Comparison of ENCODE assay signal across 28 mouse cellular contexts in genomic region chr16:59772297-59772696, GRCm38 (mm10).
DNase-seq lines count a peak whose midpoint lies in the region; ATAC-seq and TF ChIP-seq lines count a peak whose summit lies in the region.
"Had no signal": no experiment of that assay in that cellular context is flagged by ENCODE, and none has a peak within 500 bp of the region (broad histone marks: within the 10 kb centered on the region; RNA-seq: fewer than 3 reads in every experiment).

No protein-coding gene starts in this region.

- no peaks in the 10 kb centered on the region for H3K9me3 ChIP-seq in heart, postnatal 0 days (replicated peaks; ENCODE audit: control insufficient read depth, low read length)
- no peaks in the 10 kb centered on the region for H3K9me3 ChIP-seq in kidney, embryonic 14.5 days (ENCODE audit: control insufficient read depth, low read length)
- no peaks in the 10 kb centered on the region for H3K9me3 ChIP-seq in kidney, postnatal 0 days (replicated peaks; ENCODE audit: low read length)
- no peaks in the 10 kb centered on the region for H3K9me3 ChIP-seq in lung, embryonic 14.5 days (ENCODE audit: low read depth, low read length)
- H3K9me3 ChIP-seq: embryonic facial prominence, embryonic 10.5 days; embryonic facial prominence, embryonic 13.5 days; forebrain, embryonic 12.5 days; forebrain, embryonic 15.5 days; heart, embryonic 15.5 days; hindbrain, embryonic 10.5 days; hindbrain, embryonic 13.5 days had no signal

- H3K4me1 ChIP-seq in heart, postnatal 0 days (ENCODE audit: control insufficient read depth, insufficient read depth) = no peaks in the 10 kb centered on the region
- H3K4me1 ChIP-seq in kidney, embryonic 14.5 days (ENCODE audit: control insufficient read depth, insufficient read depth, low read length) = no peaks in the 10 kb centered on the region
- H3K4me1 ChIP-seq in kidney, postnatal 0 days (replicated peaks; ENCODE audit: insufficient read depth, low read length) = no peaks in the 10 kb centered on the region
- no peaks in the 10 kb centered on the region for H3K4me1 ChIP-seq in lung, embryonic 14.5 days (ENCODE audit: insufficient read depth)
- H3K4me1 ChIP-seq: embryonic facial prominence, embryonic 10.5 days; embryonic facial prominence, embryonic 13.5 days; forebrain, embryonic 12.5 days; forebrain, embryonic 15.5 days; heart, embryonic 15.5 days; hindbrain, embryonic 10.5 days; hindbrain, embryonic 13.5 days had no signal

- H3K4me2 ChIP-seq in heart, postnatal 0 days (ENCODE audit: low read depth, low read length) = no peak overlapping the region
- H3K4me2 ChIP-seq in kidney, embryonic 14.5 days (replicated peaks; ENCODE audit: low read depth, low read length) = no peak overlapping the region
- H3K4me2 ChIP-seq in kidney, postnatal 0 days (ENCODE audit: low read length) = no peak overlapping the region
- H3K4me2 ChIP-seq in lung, embryonic 14.5 days = no peak overlapping the region
- H3K4me2 ChIP-seq: embryonic facial prominence, embryonic 13.5 days; forebrain, embryonic 12.5 days; forebrain, embryonic 15.5 days; heart, embryonic 11.5 days; heart, embryonic 15.5 days; hindbrain, embryonic 13.5 days had no signal

- no peak for TF ChIP-seq CTCF in heart, postnatal 0 days (IDR thresholded peaks at IDR 0.05; ENCODE audit: low read depth)
- TF ChIP-seq CTCF in kidney, postnatal 0 days (IDR thresholded peaks at IDR 0.05; ENCODE audit: low read depth) = no peak
- no peak for TF ChIP-seq CTCF in lung, embryonic 14.5 days (IDR thresholded peaks at IDR 0.05; ENCODE audit: low read depth)

- H3K9ac ChIP-seq in heart, postnatal 0 days (replicated peaks; ENCODE audit: low read depth, low read length) = no peak overlapping the region
- H3K9ac ChIP-seq in kidney, embryonic 14.5 days (ENCODE audit: low read depth, low read length) = no peak overlapping the region
- no peak overlapping the region for H3K9ac ChIP-seq in kidney, postnatal 0 days (ENCODE audit: low read depth, low read length)
- H3K9ac ChIP-seq in lung, embryonic 14.5 days = no peak overlapping the region
- H3K9ac ChIP-seq: embryonic facial prominence, embryonic 13.5 days; forebrain, embryonic 12.5 days; forebrain, embryonic 15.5 days; heart, embryonic 15.5 days; hindbrain, embryonic 13.5 days had no signal

- TF ChIP-seq EP300 in heart, postnatal 0 days (IDR thresholded peaks at IDR 0.05; ENCODE audit: low read depth) = no peak

- ATAC-seq in heart, postnatal 0 days (ENCODE audit: insufficient read depth, low read depth) = 0 out of 2 replicates have a peak, but pooled peaks have one; percentile 17
- peak; percentile 49 for ATAC-seq in kidney, embryonic 14.5 days (ENCODE audit: low FRiP score, low TSS enrichment)
- ATAC-seq in kidney, postnatal 0 days (replicated peaks; ENCODE audit: low FRiP score, low read depth) = no peak
- no peak for ATAC-seq in lung, embryonic 14.5 days (ENCODE audit: insufficient read depth)
- ATAC-seq: activated CD4-positive, CD25-positive, alpha-beta regulatory T cell, adult 4 months; forebrain, embryonic 15.5 days; hindbrain, embryonic 16.5 days had no signal

- WGBS in heart, postnatal 0 days = 55% methylated on average over 2 of the region's 2 CpGs
- WGBS in kidney, embryonic 14.5 days = 51% methylated on average over 2 of the region's 2 CpGs
- 67% methylated on average over 2 of the region's 2 CpGs for WGBS in kidney, postnatal 0 days
- 62% methylated on average over 2 of the region's 2 CpGs for WGBS in lung, embryonic 14.5 days

- H3K4me3 ChIP-seq in heart, postnatal 0 days (ENCODE audit: low read depth, low read length) = no peak overlapping the region
- no peak overlapping the region for H3K4me3 ChIP-seq in kidney, embryonic 14.5 days (ENCODE audit: low read length)
- H3K4me3 ChIP-seq in kidney, postnatal 0 days (replicated peaks; ENCODE audit: low read depth, low read length) = no peak overlapping the region
- no peak overlapping the region for H3K4me3 ChIP-seq in lung, embryonic 14.5 days (ENCODE audit: low read depth, low read length)
- H3K4me3 ChIP-seq: embryonic facial prominence, embryonic 10.5 days; embryonic facial prominence, embryonic 13.5 days; erythroblast, embryonic 14.5 days; forebrain, embryonic 12.5 days; forebrain, embryonic 15.5 days; heart, adult 2 months; heart, embryonic 15.5 days; hindbrain, embryonic 10.5 days; hindbrain, embryonic 13.5 days had no signal

- H3K27ac ChIP-seq in heart, postnatal 0 days (ENCODE audit: low read depth) = no peak overlapping the region
- H3K27ac ChIP-seq in kidney, embryonic 14.5 days (ENCODE audit: low read depth, low read length) = no peak overlapping the region
- no peak overlapping the region for H3K27ac ChIP-seq in kidney, postnatal 0 days
- no peak overlapping the region for H3K27ac ChIP-seq in lung, embryonic 14.5 days (ENCODE audit: low read depth)
- H3K27ac ChIP-seq: embryonic facial prominence, embryonic 10.5 days; embryonic facial prominence, embryonic 13.5 days; forebrain, embryonic 12.5 days; forebrain, embryonic 15.5 days; heart, adult 2 months; heart, embryonic 15.5 days; hindbrain, embryonic 10.5 days; hindbrain, embryonic 13.5 days had no signal

- no peaks in the 10 kb centered on the region for H3K27me3 ChIP-seq in heart, postnatal 0 days (ENCODE audit: control insufficient read depth, insufficient read depth, low read length)
- H3K27me3 ChIP-seq in kidney, embryonic 14.5 days (ENCODE audit: control insufficient read depth, insufficient read depth, low read length) = no peaks in the 10 kb centered on the region
- H3K27me3 ChIP-seq in kidney, postnatal 0 days (ENCODE audit: insufficient read depth, low read length) = no peaks in the 10 kb centered on the region
- H3K27me3 ChIP-seq in lung, embryonic 14.5 days (ENCODE audit: insufficient read depth, low read length) = no peaks in the 10 kb centered on the region
- H3K27me3 ChIP-seq: embryonic facial prominence, embryonic 13.5 days; forebrain, embryonic 12.5 days; forebrain, embryonic 15.5 days; heart, embryonic 15.5 days; hindbrain, embryonic 13.5 days had no signal

- H3K36me3 ChIP-seq in heart, postnatal 0 days (replicated peaks; ENCODE audit: control insufficient read depth, insufficient read depth, low read length) = no peaks in the 10 kb centered on the region
- H3K36me3 ChIP-seq in kidney, embryonic 14.5 days (ENCODE audit: control insufficient read depth, insufficient read depth, low read length) = no peaks in the 10 kb centered on the region
- H3K36me3 ChIP-seq in kidney, postnatal 0 days (ENCODE audit: insufficient read depth, low read length) = no peaks in the 10 kb centered on the region
- H3K36me3 ChIP-seq in lung, embryonic 14.5 days (ENCODE audit: insufficient read depth) = no peaks in the 10 kb centered on the region
- H3K36me3 ChIP-seq: embryonic facial prominence, embryonic 10.5 days; embryonic facial prominence, embryonic 13.5 days; forebrain, embryonic 12.5 days; forebrain, embryonic 15.5 days; heart, embryonic 15.5 days; hindbrain, embryonic 10.5 days; hindbrain, embryonic 13.5 days had no signal

- no peak for DNase-seq in heart, postnatal 0 days (ENCODE audit: low spot score)
- DNase-seq in heart, adult 11 months = no peak
- DNase-seq in kidney, postnatal 36 days = no peak
- peak; percentile 63 for DNase-seq in kidney, postnatal 0 days (ENCODE audit: low spot score)
- no peak for DNase-seq in kidney, adult 11 months
- DNase-seq in lung, embryonic 14.5 days = peak; percentile 13
- no peak for DNase-seq in lung, adult 18-20 months
- DNase-seq: adrenal gland, adult 8-10 months; adrenal gland, postnatal 25 days; cerebellum, adult 11-12 months; cerebellum, adult 8-10 months; cerebellum, postnatal 10 days; cerebellum, postnatal 36 days; embryo, embryonic 11 days; gastrocnemius, postnatal 25 days; heart, adult 2 months had no signal

Comparison
In these comparisons a context has a peak if more than half of its experiments do, and no peak if none do; other contexts are left out.
1. ATAC-seq: peak in heart, postnatal 0 days (single experiment) and kidney, embryonic 14.5 days (single experiment); none in kidney, postnatal 0 days (single experiment) and lung, embryonic 14.5 days (single experiment).
2. DNase-seq: peak in kidney, postnatal 0 days (single experiment) and lung, embryonic 14.5 days (single experiment); none in heart, postnatal 0 days (single experiment), heart, adult 11 months (single experiment), kidney, postnatal 36 days (0 of 2), kidney, adult 11 months (single experiment) and lung, adult 18-20 months (0 of 2).